Mouse (Mus musculus) midbrain, embryonic 12.5 days (tissue): ENCODE results near the gene Dll4. TPM values are rescaled to one million over a fixed set of nuclear protein-coding genes. Genes with fewer than 3 reads are reported as not detected.

ENCODE experiments used
- ATAC-seq: fragments of 200-750 bp; cut with Nextera tagmentation; 2 replicates; pipeline ENCODE4 v1.8.0; 2017; ENCODE audit warnings: low read depth, moderate TSS enrichment, moderate library complexity; ENCODE audit not compliant: low FRiP score
- H3K27ac ChIP-seq: fragments of 300-500 bp; sonication (generic); replicated peaks from 2 replicates; pipeline ENCODE4 v1.5.1; 2016; ENCODE audit warnings: mild to moderate bottlenecking
- H3K27me3 ChIP-seq: fragments of 300-500 bp; sonication (generic); 2 replicates; pipeline ENCODE4 v1.6.1; 2016; ENCODE audit warnings: mild to moderate bottlenecking
- H3K36me3 ChIP-seq: fragments of 300-500 bp; sonication (generic); 2 replicates; pipeline ENCODE4 v1.6.1; 2016
- H3K4me1 ChIP-seq: fragments of 300-500 bp; sonication (generic); 2 replicates; pipeline ENCODE4 v1.6.1; 2016
- H3K4me2 ChIP-seq: fragments of 300-500 bp; sonication (generic); replicated peaks from 2 replicates; pipeline ENCODE4 v1.6.1; 2016; ENCODE audit warnings: mild to moderate bottlenecking, moderate library complexity
- H3K4me3 ChIP-seq: fragments of 300-500 bp; sonication (generic); 2 replicates; pipeline ENCODE4 v1.5.1; 2016; ENCODE audit warnings: mild to moderate bottlenecking
- H3K9ac ChIP-seq: fragments of 300-500 bp; sonication (generic); replicated peaks from 2 replicates; pipeline ENCODE4 v1.6.1; 2016; ENCODE audit warnings: mild to moderate bottlenecking, moderate library complexity
- H3K9me3 ChIP-seq: fragments of 300-500 bp; sonication (generic); 2 replicates; pipeline ENCODE4 v1.6.1; 2016; ENCODE audit warnings: mild to moderate bottlenecking
- whole genome bisulfite sequencing: fragments of 180-500 bp; shearing (Covaris S2); methylation state at CpG from one replicate; pipeline ENCODE4 v1.1.7; 2016; 5-methylcytosine and 5-hydroxymethylcytosine counted together
- polyA plus RNA-seq: library from polyadenylated mRNA; unstranded; fragments of >200 nt; fragmentation: Nextera tagmentation; extraction: Ambion mirVana; gene quantifications from 2 replicates; pipeline ENCODE4 v1.2.1, GENCODE M21; 2016

Dll4 gene
- polyA plus RNA-seq, 1 experiment from 2014 or later, result 4.4 TPM

GRCm38 (mm10) chr2:119367346-119367745, 41.8 kb downstream of the Dll4 start:
- Histone ChIP-seq H3K36me3 (peaks cover 25% of the 10 kb centered on the region), H3K4me1 (no peaks in the 10 kb centered on the region), H3K27ac (no peak overlapping the region), H3K4me3 (no peak overlapping the region), H3K27me3 (no peaks in the 10 kb centered on the region), H3K9ac (no peak overlapping the region), H3K4me2 (no peak overlapping the region), H3K9me3 (no peaks in the 10 kb centered on the region)
- 85% methylated on average over 3 of the region's 3 CpGs for WGBS
- no peak for ATAC-seq

- H3K27me3 ChIP-seq, result no peaks in the 10 kb centered on the region
- no peak overlapping the region for H3K4me2 ChIP-seq
- no peak overlapping the region for H3K4me3 ChIP-seq
- H3K4me1 ChIP-seq, result no peaks in the 10 kb centered on the region
- no peak for ATAC-seq
- H3K9ac ChIP-seq, result no peak overlapping the region
- WGBS, result 97% methylated on average over 10 of the region's 10 CpGs
- peaks cover 50% of the 10 kb centered on the region for H3K36me3 ChIP-seq
- no peaks in the 10 kb centered on the region for H3K9me3 ChIP-seq
- no peak overlapping the region for H3K27ac ChIP-seq
These were observed 44.5 kb downstream of the Dll4 start for GRCm38 (mm10) chr2:119370116-119370515.

GRCm38 (mm10) chr2:119377286-119377685, 51.7 kb downstream of the Dll4 start:
- Histone ChIP-seq H3K9me3 (no peaks in the 10 kb centered on the region), H3K9ac (no peak overlapping the region), H3K4me2 (no peak overlapping the region), H3K27me3 (no peaks in the 10 kb centered on the region), H3K27ac (no peak overlapping the region), H3K36me3 (peaks cover 93% of the 10 kb centered on the region), H3K4me3 (no peak overlapping the region), H3K4me1 (no peaks in the 10 kb centered on the region)
- no peak for ATAC-seq
- 88% methylated on average over 9 of the region's 9 CpGs for WGBS

- ATAC-seq, result no peak
- 91% methylated on average over 3 of the region's 3 CpGs for WGBS
- H3K27ac ChIP-seq, result no peak overlapping the region
- no peak overlapping the region for H3K4me2 ChIP-seq
- H3K27me3 ChIP-seq, result no peaks in the 10 kb centered on the region
- H3K9me3 ChIP-seq, result no peaks in the 10 kb centered on the region
- H3K36me3 ChIP-seq, result peaks cover 93% of the 10 kb centered on the region
- H3K4me1 ChIP-seq, result no peaks in the 10 kb centered on the region
- no peak overlapping the region for H3K9ac ChIP-seq
- H3K4me3 ChIP-seq, result no peak overlapping the region
These were observed 52.2 kb downstream of the Dll4 start for GRCm38 (mm10) chr2:119377826-119378225.

GRCm38 (mm10) chr2:119379455-119379854, 53.9 kb downstream of the Dll4 start:
- Histone ChIP-seq H3K9ac (no peak overlapping the region), H3K36me3 (peaks cover 88% of the 10 kb centered on the region), H3K4me3 (no peak overlapping the region), H3K27ac (no peak overlapping the region), H3K27me3 (no peaks in the 10 kb centered on the region), H3K4me1 (no peaks in the 10 kb centered on the region), H3K9me3 (no peaks in the 10 kb centered on the region), H3K4me2 (no peak overlapping the region)
- 89% methylated on average over 3 of the region's 3 CpGs for WGBS
- ATAC-seq, result no peak

Other genes with a start within 250 kb of the Dll4 start
- gene Rad51, start 213.0 kb upstream of the Dll4 start, polyA plus RNA-seq, result 46.3 and 51.3 TPM in 2 replicates
- 43.8 and 47.5 TPM in 2 replicates for gene Rmdn3, start 168.8 kb upstream of the Dll4 start, polyA plus RNA-seq
- gene Gchfr, start 158.0 kb upstream of the Dll4 start, polyA plus RNA-seq, result 2.7 and 3.3 TPM in 2 replicates
- 0.85 and 1.2 TPM in 2 replicates for gene Gm14137, start 151.3 kb upstream of the Dll4 start, polyA plus RNA-seq
- 44.9 and 53.6 TPM in 2 replicates for gene Zfyve19, start 117.2 kb upstream of the Dll4 start, polyA plus RNA-seq
- 24.7 and 26.8 TPM in 2 replicates for gene Dnajc17, start 117.0 kb upstream of the Dll4 start, polyA plus RNA-seq
- not detected in 2 replicates for gene Ppp1r14d, start 95.9 kb upstream of the Dll4 start, polyA plus RNA-seq
- gene Spint1, start 88.4 kb upstream of the Dll4 start, polyA plus RNA-seq, result 0.98 and 1.5 TPM in 2 replicates
- gene Rhov, start 54.5 kb upstream of the Dll4 start, polyA plus RNA-seq, result 3.9 and 4.7 TPM in 2 replicates
- 25.9 and 26.9 TPM in 2 replicates for gene Vps18, start 37.0 kb upstream of the Dll4 start, polyA plus RNA-seq
- gene Chac1, start 25.4 kb downstream of the Dll4 start, polyA plus RNA-seq, result 0.88 and 1.1 TPM in 2 replicates
- 4.5 and 5.1 TPM in 2 replicates for gene Ino80, start 151.9 kb downstream of the Dll4 start, polyA plus RNA-seq
- gene Exd1, start 221.8 kb downstream of the Dll4 start, polyA plus RNA-seq, result 0.52 and 0.54 TPM in 2 replicates
- 58.0 and 61.7 TPM in 2 replicates for gene Chp1, start 221.9 kb downstream of the Dll4 start, polyA plus RNA-seq